Mouse (Mus musculus): Measurements from ENCODE around the gene Sars. TPM values are rescaled to one million over a fixed set of nuclear protein-coding genes. Genes with fewer than 3 reads are reported as not detected.

Gene Sars
- 193 TPM for polyA plus RNA-seq (2017; shearing (Covaris generic))

GRCm38 (mm10) chr3:108444698-108445365 is at the start of gene Sars:
TSS of gene Sars (minus strand) at chr3:108445209.

GRCm38 (mm10) chr3:108414857-108415830 is 29.9 kb downstream of the Sars start, which contains the start of gene Celsr2:
TSS of gene Celsr2 (minus strand) at chr3:108415552.

GRCm38 (mm10) chr3:108383485-108384354 is 61.3 kb downstream of the Sars start, which contains the start of gene Psrc1:
TSS of gene Psrc1 (plus strand) at chr3:108383839.

Other genes starting within 250 kb of the Sars start
- gene Cyb561d1, start 244.0 kb downstream of the Sars start, polyA plus RNA-seq (2017; shearing (Covaris generic)), result 28.0 TPM
- 9.5 TPM for gene Atxn7l2, start 234.3 kb downstream of the Sars start, polyA plus RNA-seq (2017; shearing (Covaris generic))
- not detected for gene Sypl2, start 218.6 kb downstream of the Sars start, polyA plus RNA-seq (2017; shearing (Covaris generic))
- gene Psma5, start 188.3 kb downstream of the Sars start, polyA plus RNA-seq (2017; shearing (Covaris generic)), result 156 TPM
- gene Sort1, start 161.1 kb downstream of the Sars start, polyA plus RNA-seq (2017; shearing (Covaris generic)), result not detected
- not detected for gene Mybphl, start 80.3 kb downstream of the Sars start, polyA plus RNA-seq (2017; shearing (Covaris generic))
- gene Psrc1, start 61.4 kb downstream of the Sars start, polyA plus RNA-seq (2017; shearing (Covaris generic)), result 2.6 TPM
- gene Celsr2, start 29.7 kb downstream of the Sars start, polyA plus RNA-seq (2017; shearing (Covaris generic)), result 0.63 TPM
- not detected for gene 1700013F07Rik, start 88.9 kb upstream of the Sars start, polyA plus RNA-seq (2017; shearing (Covaris generic))
- 1.0 TPM for gene 5330417C22Rik, start 91.3 kb upstream of the Sars start, polyA plus RNA-seq (2017; shearing (Covaris generic))
- 39.7 TPM for gene Tmem167b, start 117.3 kb upstream of the Sars start, polyA plus RNA-seq (2017; shearing (Covaris generic))
- gene Taf13, start 126.5 kb upstream of the Sars start, polyA plus RNA-seq (2017; shearing (Covaris generic)), result 32.7 TPM
- 9.6 TPM for gene Wdr47, start 146.1 kb upstream of the Sars start, polyA plus RNA-seq (2017; shearing (Covaris generic))
- gene Clcc1, start 208.7 kb upstream of the Sars start, polyA plus RNA-seq (2017; shearing (Covaris generic)), result 73.7 TPM

Data from CD4-positive, CD25-positive, alpha-beta regulatory T cell, adult 9 weeks (primary cell).